Mouse (Mus musculus) thymus, adult 18-20 months (tissue): ENCODE measurements at regions not wholly inside any gene's neighbourhood (a gene's known extent, or its start where the extent isn't known, plus 50 kb on each side); places are given as distances from the start of the nearest gene placed in this dataset.

Experiments used
- DNase-seq, 2 experiments: peaks; one replicate each; pipeline ENCODE4 v3.0.0; 2022; ENCODE audit warnings: mixed read lengths in 2 of 2

- no peak for DNase-seq
Measured at GRCm38 (mm10) chr14:100607109-100607508, 322.6 kb upstream of the Klf12 start.

- no peak for DNase-seq
Measured at GRCm38 (mm10) chr14:100600886-100601451, 316.5 kb upstream of the Klf12 start.

DNA sequence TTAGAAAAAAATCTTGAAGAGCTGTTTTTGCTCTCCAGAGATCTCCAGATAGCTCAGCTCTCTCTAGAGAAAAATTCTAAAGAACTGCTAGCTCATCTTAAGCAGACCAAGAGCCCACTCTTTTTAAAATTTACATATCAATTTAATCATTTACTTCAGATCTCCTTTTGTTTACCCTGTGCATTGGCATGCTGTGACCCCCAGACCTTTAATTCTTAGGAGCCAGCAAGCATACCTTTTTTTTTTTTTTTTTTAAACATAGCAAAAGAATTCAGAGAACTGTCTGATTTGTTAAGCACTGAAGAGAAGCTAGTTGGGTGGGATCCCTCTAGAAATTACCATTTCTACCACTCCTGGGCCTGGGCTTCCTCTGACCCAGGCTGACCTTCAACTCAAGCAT, 285.5 kb upstream of the Klf12 start:
- DNase-seq: no peak

GRCm38 (mm10) chr14:100561884-100562283, 277.4 kb upstream of the Klf12 start:
- DNase-seq: no peak

DNA sequence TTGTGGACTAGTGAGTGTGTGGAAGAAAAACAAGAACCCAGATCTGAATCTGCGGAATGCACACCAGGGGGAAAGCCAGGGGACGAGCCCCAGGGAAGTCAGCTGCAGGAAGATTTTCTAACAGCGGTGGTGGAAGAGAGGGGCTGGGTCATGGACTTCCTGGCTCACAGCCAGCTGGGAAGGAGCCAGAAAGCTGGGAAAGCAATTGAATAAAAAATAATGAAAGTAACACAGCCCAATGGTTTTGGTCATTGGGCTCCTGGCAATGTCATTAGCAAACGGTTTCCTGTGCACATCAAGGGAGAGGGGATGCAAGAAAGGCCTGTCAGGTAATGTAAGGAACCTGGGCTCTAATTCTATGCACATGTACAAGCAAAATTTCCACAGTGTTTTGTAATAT, 273.9 kb upstream of the Klf12 start:
- DNase-seq: no peak

GRCm38 (mm10) chr14:100552466-100552865, 268.0 kb upstream of the Klf12 start:
- DNase-seq: no peak

DNA sequence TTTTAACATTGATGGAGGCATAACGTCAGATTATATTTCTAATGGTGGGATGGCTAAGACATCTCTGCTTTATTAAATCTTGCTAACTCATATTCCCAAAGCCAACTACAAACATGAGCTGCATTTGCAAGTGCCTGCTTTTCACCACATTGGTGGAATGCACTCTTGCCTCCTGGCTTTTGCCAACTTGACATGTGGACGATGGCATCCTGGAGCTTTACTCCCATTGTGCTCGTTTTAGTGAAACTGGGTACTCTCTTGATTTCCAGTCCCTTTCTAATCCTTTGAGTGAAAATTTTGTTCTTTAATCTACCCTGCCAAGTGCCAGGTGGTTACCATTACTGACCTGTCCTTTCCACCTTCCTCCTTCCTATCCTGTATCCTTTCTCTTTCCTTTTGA, 265.8 kb upstream of the Klf12 start:
- DNase-seq: no peak

GRCm38 (mm10) chr14:100530217-100530616, 245.7 kb upstream of the Klf12 start:
- DNase-seq: no peak

DNA sequence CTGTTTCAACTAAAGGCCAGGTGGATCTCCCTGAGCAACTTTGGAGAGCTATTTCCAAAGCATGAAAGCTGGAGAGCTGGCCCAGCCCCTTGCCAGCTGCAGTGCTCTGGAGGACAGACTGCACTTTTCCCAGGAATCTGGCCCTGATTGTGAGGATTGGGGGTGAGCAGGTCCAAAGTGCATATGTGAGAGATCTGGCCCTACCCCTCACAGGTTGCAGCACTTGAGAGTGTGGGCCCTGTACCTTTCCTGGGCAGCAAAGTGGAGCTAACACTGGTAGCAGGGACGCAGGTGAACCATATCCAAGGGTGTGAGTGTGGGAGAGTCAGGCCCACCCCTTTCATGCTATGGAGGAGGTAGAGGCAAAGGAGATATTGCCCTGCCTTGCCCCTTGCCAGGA, 245.3 kb upstream of the Klf12 start:
- DNase-seq: no peak

DNA sequence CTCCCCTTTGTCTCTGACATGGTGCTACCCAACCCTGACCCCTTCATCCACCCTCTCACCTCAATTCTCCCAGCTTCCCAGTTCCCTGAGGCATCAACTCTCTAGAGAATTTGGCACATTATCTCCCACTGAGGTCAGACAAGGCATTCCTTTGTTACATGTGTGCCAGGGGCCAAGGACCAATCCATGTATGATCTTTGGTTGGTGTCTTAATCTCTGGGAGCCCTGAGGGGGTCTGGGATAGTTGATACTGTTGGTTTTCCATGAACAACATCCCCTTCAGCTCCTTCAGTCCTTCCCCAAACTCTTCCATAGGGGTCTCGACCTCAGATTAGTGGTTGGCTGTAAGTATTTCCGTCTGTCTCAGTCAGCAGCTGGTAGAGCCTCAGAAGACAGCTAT, 224.9 kb upstream of the Klf12 start:
- DNase-seq: no peak

- DNase-seq: no peak
Measured at GRCm38 (mm10) chr14:100508087-100508486, 223.6 kb upstream of the Klf12 start.

- no peak for DNase-seq
Measured at GRCm38 (mm10) chr14:100507616-100508015, 223.1 kb upstream of the Klf12 start.

DNA sequence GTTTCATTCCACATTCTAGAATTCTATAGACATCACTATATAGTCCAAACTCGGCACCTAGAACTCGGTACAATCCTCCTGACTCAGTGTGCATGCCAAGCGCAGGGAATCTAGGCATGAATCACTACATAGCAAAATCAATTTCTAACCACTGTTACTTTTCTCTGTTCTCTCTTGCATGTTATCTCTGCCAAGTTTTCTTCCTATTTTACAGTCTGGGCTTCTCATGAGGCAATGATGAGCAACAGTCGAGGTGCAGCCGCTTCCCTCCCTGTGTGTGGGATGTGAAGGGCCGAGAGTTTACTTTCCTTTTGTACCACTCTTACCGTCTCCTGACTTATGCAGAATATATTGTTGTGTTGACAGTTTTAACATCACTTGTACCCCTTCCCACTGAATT, 204.4 kb upstream of the Klf12 start:
- DNase-seq: no peak

DNA sequence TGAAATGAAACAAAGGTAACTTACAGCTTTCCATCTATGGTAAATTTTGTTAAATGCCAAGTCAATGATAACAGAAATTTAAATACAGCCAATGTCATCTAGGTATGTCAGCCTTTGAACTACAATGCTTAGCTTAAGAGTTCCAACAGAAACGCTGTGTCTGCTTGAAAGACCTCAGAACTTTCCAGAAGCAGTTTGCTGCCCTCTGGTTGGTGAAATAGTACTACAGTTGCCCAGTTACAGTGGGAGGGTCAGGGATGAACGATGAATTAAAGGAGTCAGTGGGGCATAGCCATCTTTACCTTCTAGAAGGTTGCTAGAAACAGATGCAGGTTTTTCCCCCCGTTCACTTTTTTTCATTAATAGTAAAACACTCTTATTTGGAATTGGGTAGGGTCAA, 201.0 kb upstream of the Klf12 start:
- no peak for DNase-seq

GRCm38 (mm10) chr14:100484101-100484500, 199.6 kb upstream of the Klf12 start:
- no peak for DNase-seq

DNA sequence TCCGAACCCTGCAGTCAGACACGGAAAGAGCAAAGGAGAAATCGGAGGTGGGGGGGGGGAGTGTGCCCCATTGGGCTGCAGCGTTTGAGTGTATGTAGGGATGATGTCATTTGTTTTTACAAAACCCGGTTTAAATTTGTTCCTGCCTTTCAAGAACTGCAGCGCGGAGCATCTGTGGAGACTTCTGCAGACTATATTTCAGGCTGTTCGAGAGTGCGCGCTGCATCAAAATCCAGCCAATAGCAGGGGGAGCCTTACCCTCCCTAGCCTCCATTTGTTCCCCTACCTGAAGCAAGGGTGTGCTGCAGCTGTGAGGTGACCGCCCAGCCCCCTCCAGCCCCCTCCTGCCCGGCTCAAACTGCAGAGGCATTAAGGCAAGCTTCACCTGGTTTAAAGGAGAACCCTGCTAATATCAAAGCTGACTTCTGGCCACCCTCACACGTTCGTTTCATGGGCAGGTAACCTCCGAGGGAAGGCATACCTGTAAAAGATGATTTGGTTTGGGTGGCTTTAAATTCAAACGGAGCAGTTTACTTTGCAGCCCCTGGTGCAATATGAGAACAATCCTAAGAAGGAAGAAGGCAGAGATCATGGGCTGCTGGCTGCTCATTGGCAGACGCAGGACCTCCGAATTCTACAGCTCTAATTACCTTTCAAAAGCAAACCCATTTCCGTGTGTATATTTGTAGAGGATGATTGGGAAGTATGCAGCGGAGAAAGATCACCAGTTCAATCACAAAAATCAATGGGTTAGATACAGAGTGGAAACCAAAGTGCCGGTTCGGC, 193.3 kb upstream of the Klf12 start:
- DNase-seq: no peak

DNA sequence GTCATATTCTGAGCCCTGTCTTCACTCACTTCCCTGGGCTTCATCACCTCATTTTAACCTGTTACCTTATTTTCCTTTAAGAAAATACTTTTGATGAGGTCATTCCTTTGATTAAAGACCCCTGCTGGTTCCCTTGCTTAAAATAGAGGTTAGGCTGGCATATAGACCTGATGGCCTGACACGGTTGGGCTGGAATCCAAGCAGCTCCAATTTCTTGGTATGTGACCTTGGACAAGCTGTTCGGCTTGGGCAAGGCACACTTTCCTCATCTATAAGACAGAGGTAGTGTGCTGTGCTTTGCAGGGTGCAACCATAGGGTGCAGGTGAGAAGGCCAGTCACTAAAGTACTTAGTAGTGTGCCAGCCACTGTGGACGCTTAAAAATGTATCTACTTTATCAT, 183.8 kb upstream of the Klf12 start:
- no peak for DNase-seq

DNA sequence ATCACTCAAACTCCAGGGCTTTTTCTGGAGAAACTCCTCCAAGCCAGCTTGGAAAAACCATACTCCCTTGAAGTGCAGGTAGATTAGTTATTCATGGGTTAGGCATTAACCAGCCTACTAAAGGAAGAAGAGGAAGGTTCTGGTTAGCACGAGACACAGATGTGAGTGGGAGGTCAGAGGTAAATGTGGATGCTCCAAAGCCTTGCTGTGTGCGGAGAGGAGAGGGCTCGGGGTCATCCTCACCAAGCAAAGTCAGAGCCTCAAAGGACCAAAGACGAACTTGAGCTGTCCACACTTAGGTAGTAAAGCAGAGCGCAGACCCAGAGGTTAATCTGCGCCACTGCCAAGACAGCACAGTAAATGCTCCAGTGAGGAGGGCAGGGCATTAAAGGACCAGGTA, 177.8 kb upstream of the Klf12 start:
- no peak for DNase-seq

- DNase-seq: peak in 1 of 2 experiments; percentile 9
Measured at GRCm38 (mm10) chr14:100461141-100462043, 176.9 kb upstream of the Klf12 start.

GRCm38 (mm10) chr14:100459601-100460290, 175.3 kb upstream of the Klf12 start:
- DNase-seq: no peak

DNA sequence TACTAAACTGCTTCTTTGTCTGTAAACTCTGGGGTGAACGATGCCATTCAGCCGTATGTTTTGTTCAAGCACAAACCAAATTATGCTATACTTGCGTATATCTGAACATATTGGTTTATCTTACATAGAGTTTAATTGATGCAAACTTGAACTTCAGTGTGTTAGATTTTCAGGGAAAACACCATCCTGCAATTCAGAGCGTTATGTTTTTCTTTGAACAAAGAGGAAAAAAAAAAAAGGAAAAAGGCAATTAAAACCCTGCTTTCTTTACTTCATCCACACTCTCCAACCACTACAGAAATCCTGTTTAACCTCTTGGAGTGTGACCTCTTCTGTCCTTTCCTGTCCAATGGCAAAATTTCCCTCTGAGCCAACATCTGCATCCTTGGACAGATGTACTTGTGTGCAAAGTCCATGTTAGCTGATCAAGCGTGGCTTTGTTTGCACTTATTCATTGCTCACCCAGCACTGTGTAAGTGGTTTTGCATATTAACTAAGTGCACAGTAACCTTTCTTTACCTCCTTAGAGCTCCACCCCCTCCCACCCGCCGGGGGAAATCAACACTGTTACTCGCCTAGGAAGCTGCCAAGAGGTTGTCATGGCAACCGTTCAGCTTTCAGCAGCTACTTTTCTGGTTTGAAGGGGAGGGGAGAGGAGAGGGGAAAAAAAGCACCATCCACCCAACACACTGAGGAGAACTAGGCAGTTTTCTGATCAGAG, 174.4 kb upstream of the Klf12 start:
- peak; percentile 8 to 29 for DNase-seq
